Mouse (Mus musculus): ENCODE data around the gene Emc10.

DNA sequence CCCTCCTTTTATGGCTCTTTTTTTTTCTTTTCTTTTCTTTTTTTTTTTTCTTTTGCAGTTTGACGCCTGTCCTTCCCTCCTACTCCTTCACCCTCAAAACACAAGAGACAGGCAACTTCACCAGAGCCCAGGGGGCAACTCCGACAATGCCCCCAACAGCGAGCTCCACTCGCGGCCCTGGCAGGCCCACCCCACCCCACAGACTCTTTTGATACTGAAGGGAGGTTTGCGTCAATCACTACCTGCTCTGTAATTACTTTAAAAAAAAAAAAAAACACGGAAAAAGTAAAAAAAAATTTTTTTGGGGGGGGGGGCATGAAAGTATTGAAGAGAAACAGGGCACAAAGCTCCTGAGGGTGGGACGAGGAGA, 33.3 kb downstream of the Emc10 start:
- no peak for TF ChIP-seq CTCF (conservative IDR thresholded peaks at IDR 0.05; ENCODE audit: insufficient read depth, insufficient read length, low read depth, low read length)
- TF ChIP-seq POLR2A (IDR thresholded peaks at IDR 0.05; ENCODE audit: low read depth, low read length) = no peak
